Mouse (Mus musculus): ENCODE data around the gene Top3b.

DNA sequence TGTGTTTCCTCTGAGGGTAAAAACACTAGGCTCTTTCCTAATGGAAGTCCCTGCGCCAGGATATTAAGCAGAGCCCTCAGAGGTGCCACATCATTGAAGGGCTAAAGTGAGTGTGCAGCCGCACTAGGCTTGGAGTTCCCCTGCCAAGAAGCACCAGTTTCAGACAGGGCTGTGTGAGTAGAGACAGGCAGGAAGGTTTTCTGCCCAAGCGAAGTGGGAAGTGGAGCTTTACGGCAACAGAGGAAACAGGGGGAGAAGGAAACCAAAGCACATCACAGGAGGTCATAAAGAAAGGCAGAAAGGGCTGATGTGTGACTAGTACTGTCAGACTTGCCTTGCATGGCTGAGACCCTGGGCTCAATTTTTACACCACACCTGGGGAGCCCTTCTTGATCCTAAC lies 31.8 kb downstream of the Top3b start:
- no peak for TF ChIP-seq MAX (IDR thresholded peaks at IDR 0.05)
- no peak for TF ChIP-seq CTCF (IDR thresholded peaks at IDR 0.05; ENCODE audit: control insufficient read depth, insufficient read depth, insufficient read length)
- TF ChIP-seq MYOG (IDR thresholded peaks at IDR 0.05; ENCODE audit: control insufficient read depth, extremely low read depth, insufficient read length): no peak
